Mouse (Mus musculus): ENCODE measurements at regions not wholly inside any gene's neighbourhood (a gene's known extent, or its start where the extent isn't known, plus 50 kb on each side); places are given as distances from the start of the nearest gene placed in this dataset.
"Not testable (repeated sequence)": the region's sequence is repeated elsewhere in the genome, so short reads cannot be mapped to it uniquely, and the experiment has no call there.

DNA sequence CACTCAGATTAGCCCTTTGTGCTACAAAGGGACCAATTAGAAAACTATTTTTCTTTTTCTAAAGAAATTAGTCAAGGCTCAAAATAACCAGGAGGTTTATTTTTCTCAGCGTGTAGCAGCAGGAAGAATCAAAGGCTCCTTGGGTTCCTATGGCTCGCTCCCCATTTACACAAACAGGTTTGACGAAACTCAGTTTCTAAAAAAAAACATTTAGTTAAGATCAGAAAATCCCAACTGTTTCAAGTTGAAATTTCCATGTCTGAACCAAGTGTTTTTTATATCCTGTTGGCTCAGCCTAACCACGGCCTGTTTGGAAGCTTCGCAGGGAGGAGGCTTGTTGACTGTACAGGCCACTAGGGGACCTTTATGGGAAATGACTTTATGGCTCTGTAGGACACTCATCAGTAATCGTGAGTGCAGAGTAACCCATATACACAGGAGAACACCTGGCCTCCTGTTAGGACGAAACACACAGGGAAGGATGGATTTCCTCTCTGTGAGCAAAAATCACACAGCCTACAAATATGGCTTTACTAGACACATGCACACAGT lies 215.6 kb upstream of the Sesn3 start:
- DNase-seq = no peak

DNA sequence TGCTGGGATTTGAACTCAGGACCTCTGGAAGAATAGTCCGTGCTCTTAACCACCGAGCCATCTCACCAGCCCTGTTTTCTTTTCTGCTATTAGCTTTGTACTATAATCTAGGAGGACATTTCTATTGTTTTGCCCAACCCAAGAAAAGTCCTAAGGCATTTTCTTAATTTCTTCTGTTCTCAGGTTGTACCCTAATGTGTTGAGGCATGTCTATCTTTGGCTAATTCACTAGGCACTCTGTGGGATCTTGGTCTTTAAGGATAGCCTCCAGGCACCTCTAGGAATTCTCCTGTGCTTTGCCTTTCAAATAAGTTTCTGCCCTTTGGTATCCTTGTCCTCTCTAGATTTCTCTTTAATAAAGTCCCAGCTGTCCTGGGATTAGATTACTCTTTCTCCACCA lies 214.6 kb upstream of the Sesn3 start:
- no peak for DNase-seq

DNA sequence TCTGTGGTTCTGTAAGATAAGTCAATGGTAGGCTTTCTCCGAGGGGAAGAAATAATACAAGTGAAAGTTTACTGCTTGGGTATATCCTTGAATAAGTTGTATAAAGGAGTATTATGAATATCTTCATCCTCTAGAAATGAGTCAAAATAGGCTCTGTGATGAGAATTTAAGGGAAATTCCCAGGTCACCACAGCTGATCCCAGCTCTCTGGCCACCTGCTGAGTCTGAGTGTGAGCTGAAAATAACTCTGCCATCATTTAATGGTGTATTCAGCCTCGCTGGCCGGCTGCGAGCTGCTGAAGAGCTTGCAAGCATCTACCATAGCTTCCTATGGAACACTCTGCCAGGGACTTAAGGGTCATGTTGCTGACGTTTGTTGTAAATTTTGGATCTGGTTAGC lies 213.5 kb upstream of the Sesn3 start:
- no peak for DNase-seq

DNA sequence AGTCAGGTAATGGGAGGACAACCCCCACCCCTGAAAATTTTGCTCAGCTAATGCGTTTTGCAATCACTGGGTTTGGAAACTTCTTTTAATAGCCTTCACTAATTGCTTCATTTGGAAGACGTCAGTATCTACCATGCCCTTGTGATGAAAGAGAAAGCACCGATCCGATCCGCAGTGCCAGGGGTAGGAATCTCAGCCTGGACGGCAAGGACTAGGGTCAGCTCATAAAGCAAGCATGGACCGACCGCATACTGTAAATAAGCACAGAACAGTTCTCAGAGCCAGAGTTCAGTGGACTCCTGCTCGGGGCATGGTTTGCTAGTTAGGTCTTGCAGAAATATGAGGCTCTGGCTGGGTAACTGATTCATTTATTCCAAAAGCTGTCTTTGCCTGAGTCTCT lies 213.0 kb upstream of the Sesn3 start:
- no peak for DNase-seq

DNA sequence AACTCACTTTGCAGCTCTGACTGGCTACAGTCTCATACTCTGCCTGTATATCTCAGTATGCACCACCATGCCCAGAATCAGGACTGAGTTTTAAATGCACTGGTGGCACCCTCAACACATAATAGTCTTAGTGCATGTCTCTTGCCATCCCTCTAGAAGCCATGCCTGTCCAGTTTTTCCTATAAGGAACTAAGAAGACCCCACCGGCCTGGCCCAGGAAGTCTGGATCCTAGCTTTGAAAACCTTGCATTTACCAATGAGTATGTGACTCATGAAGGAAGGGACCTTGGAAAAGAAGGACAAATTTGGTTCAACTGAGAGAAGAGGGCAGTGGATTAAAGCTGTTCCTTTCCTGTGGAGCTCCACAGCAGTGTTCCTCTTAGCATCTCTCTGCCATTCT lies 212.2 kb upstream of the Sesn3 start:
- DNase-seq = no peak

DNA sequence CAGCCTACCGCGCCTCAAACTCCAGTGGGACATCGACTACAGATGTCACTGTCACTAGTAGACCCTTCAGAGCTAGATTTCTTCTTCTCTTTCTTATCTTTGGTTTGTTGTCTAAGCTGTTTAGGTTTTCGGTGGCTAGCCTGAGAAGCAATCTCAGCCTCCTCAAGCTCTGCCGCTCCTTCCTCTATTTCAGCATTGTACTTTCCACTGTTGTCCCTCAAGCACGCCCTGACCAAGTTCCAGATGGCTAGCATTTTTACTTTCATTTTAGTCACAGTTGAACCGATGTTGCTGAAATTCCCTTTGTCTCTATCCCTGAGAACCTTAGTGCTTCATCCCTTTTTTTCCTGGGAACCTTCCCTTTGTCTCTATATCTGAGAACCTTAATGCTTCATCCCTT lies 208.1 kb upstream of the Sesn3 start:
- DNase-seq = not testable (repeated sequence)

DNA sequence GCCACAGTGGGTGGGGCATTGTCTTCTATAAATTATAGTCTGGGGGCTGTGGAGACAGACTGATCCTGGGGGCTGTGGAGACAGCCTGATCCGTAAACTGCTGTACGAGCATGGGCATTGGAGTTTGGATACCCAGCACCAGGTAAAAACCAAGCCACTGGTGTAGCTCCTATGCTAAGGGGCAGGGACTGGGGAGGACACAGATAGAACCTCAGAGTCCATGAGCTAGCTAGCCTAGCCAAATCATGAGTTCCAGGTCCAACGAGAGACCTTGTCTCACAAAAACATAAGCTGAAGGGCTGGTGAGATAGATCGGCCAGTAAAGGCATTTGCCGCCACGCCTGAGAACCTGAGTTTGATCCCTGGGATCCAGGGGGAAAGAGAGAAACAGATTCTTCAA lies 205.8 kb upstream of the Sesn3 start:
- no peak for DNase-seq

DNA sequence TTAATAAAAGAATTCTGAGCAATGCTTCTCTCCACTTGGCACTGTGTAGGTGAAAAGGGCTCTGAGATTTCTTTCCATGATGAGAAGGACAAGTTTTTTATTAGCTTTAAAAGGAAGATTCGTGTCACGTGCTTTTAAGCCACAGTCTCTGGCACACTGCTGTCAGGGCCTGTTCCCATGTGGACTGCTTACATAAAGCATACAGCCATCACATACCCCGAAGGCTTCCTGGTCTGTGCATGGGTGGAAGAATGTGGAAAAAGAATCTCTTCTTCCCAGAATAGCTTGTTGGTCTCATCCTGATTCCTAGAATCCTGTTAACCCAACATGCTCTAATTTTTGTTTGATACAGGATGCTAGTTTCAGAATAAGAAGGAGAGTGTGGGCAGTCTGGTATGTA lies 205.1 kb upstream of the Sesn3 start:
- DNase-seq = no peak

DNA sequence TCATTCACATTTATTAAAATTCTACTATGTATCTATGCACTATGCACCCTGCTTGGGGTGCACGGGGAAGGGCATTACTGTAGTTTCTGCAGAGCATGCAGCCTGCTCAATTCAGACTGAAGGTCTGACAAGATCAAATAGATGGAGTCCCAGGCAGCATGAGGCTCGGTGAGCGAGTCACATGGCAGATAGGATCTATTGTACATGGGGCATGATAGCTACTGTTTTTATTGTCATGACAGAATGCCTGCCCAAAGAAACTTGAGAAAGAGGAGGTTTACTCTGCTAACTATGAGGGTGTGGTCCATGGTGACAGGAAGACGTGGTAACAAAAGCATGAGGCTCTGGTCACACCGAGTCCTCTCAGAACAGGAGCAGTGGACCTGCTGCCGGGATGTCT lies 203.1 kb upstream of the Sesn3 start:
- DNase-seq = no peak

DNA sequence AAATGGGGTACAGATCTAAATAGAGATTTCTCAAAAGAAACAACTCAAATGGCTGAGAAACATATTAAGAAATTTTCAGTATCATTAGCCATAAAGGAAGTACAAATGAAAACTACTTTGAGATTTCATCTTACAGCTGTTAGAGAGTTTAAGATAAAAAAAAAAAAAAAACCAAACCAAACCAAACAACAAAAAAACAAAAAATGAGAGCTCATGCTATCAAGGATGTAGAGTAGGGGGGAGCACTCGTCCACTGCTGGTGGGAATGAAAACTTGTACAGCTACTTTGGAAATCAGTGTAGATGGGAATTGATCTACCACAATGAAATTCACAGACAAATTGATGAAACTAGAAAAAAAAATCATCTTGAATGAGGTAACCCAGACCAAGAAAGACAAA lies 201.9 kb upstream of the Sesn3 start:
- DNase-seq = no peak

DNA sequence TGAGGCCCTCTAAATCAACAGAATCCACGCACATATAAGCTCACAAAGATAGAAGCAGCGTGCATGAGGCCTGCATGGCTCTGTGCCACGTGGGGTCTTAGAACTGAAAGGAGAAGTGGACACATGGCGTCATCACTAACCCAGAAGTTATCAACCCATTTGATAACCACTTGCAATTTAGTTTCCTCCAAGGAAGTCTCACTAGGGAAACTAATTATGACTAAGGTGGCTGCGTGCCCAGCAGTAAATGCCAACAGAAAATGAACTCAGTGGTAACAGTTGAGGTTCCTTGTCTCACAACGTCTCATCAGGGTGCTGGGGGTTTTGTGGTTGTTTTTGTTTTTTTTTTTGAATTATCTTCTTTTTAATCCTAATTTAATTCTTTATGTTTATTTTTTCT lies 200.6 kb upstream of the Sesn3 start:
- DNase-seq = no peak

DNA sequence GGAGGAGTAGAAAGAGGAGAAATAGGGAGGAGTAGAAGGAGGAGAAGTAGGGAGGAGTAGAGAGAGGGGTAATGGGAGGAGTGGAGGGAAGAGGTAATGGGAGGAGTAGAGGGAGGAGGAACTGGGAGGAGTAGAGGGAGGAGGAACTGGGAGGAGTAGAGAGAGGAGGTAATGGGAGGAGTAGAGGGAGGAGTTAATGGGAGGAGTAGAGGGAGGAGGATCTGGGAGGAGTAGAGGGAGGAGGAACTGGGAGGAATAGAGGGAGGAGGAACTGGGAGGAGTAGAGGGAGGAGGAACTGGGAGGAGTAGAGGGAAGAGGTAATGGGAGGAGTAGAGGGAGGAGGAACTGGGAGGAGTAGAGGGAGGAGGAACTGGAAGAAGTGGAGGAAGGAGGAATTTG lies 200.0 kb upstream of the Sesn3 start:
- DNase-seq = not testable (repeated sequence)

DNA sequence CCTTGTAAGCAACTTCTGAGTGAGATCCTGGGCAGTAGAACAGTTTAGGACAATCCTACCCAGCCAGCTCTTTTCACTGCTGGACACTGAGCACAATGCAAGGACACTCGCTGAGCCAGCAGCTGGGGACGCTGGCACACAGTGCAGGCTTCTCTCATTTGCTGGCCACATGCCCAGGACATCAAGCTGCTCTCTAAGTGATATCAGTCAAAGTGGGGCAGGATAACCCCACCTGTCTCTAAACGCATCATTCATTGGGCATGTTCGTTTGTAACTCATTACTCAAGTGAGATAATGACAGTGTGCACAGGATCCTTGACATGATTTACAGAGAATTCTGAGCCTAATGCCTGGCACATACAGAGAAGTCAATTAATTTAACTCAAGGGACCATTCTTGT lies 199.4 kb upstream of the Sesn3 start:
- peak; percentile 59 for DNase-seq

DNA sequence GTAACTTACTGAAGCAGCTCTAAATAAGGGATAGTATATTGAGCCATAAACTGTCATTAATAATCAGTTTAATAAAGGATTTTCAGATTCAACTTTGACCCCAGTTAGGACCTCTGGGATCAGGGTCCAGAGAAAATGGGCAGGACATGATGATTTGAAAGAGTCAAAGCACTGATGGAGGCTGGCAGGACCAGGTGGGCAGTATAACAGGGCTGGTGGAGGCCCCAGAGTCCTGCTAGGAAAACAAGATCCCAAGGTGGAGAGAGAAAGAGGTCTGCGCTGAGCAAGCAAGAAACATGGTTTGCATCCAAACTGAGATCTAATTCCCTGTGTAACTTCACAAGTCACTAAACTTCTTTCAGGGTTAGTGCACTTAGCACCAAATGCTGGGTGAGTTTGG lies 199.0 kb upstream of the Sesn3 start:
- DNase-seq = no peak

DNA sequence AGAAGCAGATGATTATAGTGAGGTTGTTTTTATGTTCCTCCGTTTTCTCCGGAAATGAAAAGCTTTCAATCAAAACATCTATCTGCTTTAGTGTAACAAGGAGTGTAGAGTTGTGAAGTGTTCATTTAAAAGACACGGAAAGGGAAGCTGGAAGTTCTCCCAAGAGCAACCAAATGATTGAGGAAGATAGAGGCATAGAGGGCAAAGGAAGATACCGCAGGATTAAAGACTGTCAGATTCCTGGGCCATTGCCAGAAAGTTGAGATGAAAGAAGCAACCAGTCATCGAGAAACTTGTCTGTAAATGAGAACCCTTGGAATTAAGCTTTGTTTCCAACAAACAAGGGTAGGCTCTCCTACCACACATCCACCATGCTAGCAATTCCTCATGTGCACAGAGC lies 198.1 kb upstream of the Sesn3 start:
- no peak for DNase-seq

DNA sequence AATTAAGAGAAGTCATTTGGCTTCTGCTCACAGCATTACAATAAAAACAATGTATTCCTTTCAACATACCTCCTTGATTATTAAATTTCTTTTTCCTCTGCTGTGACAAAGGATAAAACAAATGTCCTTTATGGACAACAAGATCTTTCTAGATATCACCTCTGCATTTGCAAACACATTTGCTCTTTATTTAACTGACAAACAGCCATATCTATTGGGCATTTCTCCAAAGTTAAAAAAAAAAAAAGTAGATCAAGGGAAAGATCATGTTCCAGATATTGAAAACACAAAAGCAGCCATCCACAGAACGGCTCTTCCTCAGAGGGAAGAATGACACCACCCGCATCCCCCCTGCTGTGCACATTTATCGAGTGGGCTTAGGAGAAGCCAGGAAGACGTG lies 193.7 kb upstream of the Sesn3 start:
- DNase-seq = no peak

DNA sequence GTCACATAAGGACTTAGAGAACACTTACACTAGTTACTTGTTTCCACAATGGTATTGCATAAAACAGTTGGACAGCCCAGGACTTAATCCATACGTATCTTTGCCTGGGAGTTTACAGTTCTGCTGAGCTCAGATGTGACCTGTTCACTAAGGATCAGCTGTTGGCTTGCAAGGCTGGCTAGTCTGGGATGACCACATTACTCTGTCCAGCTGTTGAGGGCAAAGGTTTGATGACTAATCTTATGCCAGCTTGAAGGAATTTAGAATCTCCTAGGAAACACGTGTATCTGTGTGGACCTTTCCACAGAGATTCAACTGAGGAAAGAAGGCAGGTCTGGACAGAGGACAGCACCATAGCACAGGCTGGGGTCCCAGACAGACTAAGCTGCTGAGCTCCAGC lies 188.7 kb upstream of the Sesn3 start:
- DNase-seq = no peak

DNA sequence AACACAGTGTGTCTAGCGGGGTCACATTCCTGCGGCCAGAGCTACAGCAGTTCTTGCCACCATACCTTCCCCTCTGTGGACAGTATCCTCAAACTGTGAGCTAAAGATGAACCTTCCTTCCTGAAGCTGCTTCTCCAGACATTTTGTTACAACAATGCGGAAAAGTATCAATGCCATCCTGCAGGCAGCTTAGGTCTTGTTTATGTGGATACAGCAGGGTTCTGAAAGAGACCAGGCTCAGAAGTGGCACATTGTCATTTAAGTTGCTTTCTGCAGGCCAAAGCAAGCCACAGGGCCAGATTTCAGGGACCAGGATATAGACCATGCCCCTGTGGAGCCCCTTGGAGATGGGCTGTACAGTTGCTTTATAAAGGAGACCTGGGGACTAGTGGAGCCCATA lies 188.3 kb upstream of the Sesn3 start:
- DNase-seq = no peak

DNA sequence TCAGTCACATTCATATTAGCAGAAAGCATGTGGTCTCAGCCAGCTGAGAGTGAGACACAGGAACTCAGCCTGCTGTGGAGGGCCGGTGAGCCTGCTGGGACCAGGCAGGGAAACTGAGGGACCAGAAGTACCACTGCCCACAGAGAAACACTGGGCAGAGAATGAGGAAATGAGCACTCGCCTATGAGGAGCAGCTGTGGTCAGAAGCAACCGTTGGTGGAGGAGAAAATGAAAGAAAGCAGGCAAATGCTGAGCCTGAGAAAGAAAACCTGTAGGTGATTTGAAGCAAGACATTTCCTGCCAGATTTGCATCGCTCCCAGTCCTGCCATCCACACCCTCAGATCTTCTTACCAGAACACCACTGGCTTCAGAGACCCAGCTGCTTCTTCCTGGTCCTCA lies 187.0 kb upstream of the Sesn3 start:
- DNase-seq = no peak

DNA sequence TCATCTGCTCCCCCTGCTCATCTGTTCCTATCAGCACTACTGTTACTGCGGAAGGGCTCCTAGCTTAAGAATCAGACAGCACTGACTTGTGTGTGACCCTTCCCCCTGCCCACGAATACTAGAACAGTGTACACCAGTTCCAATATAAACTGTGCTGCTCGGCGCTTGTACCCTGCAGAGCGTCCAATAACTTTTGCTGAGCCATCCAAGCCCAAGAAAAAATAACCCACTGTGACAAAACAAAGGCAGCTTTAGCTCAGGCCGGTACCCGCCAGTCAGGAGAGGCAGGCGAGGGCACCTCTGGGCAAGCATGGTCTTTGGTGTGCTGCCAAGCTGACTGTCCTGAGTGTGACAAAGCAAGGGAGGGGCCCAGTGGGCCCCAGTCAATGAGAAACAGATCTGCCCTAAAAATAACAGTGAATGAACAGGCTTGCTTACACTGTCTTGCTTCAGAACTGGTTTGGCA lies 185.0 kb upstream of the Sesn3 start:
- peak; percentile 9 for DNase-seq

DNA sequence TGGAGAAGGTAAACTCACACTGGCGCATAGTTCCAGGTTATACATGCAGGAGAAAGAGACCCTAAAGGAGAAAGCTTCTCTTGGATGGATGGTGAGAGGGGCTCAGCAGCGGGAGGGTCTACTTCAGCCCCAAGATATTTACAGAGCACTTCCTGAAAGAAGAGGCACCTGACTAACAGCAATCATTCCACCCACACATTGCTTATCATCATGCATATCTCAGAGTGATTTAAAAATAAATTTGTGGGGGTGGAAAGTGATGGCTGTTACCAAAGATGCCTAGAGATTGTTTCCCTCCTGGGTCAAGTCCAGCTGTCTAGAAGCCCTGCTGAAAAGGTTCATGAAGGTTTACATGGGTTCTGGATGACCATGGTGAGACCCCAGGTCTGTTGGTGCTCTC lies 184.4 kb upstream of the Sesn3 start:
- DNase-seq = no peak

DNA sequence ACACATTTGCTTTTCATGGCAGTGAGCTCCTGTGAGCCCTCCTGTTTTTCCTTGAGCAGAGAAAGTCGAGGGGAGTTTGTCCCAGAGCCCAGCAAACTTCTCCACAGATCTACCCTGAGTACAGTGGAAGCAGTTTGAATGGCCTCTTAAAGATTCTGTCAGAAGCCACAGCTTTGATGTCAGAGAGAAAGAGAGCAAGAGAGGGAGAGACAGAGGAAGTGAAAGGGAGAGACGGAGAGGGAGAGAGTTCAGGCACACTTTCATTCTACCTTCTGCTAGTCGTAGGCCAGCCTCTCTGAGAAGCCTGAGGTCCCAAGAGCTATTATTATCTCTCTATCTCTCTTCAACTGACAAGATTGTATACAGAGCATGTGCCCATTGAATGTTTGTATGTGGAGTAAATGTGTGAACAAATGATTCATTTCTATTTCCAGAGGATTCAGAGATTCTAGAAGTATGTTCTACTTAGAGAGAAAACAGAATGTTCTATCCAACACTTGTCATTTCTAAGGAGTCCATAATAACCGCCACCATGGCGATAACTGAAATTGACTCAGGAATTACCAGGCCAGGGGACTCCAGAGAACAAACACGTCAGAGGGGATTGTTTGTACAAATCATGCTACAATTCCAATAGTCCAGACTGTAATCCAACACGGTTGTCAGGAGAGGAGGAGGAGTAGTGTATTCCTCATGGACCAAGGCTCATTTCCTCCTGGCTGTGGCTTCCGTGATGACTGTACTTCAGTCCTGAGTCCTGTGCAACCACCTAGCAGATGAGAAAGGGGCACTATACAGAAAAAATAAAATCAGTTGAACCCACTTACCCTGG lies 183.6 kb upstream of the Sesn3 start:
- no peak for DNase-seq

DNA sequence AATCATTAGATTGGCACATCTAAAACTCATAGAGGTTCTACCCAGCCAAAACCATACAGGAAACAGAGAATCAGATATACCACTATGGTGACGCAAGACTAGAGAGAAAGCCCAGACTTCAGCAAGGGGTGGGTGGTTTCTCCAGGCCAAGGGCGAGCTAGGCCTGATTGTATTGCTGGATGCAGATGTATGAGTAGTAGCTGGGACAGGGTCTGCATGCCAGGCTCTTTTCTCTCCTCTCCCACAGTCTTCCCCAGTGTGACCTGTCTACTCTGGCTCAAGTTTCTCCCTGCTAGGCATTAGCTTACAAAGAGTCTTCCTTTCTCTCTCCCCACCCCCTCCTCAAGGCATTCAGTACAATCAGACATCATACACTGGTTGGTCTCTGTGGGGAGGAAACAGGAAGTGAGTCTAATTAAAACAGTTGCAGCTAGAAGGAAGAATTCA lies 181.8 kb upstream of the Sesn3 start:
- no peak for DNase-seq

DNA sequence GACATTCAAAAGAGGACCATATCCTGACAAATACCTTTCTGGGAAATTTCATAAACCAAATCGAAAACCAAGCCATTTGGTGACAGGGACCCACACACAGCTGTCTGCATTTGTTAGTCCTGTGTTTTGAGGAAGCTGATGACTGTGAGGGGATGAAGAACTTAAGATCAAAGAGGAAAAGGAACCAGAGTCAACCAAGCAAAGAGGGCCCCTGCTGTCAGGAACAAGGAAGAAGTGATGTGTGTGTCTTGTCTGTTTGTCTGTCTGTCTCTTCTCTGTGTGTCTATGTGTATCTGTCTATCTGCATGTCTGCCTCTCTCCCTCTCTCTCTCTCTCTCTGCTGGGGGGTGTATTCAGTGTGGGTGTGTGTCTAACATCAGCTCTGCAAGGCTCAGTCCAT lies 171.3 kb upstream of the Sesn3 start:
- DNase-seq = no peak

DNA sequence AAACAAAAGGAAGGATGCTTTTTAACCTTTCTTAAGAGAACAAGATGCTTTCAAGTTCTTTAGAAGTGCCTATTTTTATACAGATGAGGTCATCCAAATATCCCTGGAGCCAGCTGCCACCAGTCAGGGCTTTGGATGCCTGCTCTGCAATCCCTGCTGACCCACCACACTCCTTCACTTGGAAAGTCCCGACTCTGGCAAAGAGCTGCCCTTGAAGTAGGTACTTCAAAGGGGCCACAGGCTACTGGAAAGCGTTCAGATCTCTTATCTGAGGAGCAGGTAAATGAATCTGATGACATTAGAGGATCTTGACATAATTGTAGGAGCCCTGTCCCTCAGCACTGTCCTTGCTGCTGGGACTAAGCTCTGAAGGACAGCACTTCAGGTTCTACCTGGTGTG lies 169.9 kb upstream of the Sesn3 start:
- no peak for DNase-seq
